Mouse (Mus musculus) cortical plate, adult 2 months (tissue): ENCODE data around the gene Fam20b.

ENCODE experiments used
- CTCF ChIP-seq: fragments of 200-500 bp; IDR thresholded peaks from 2 replicates; pipeline ENCODE4 v1.5.1; 2011; ENCODE audit warnings: mild to moderate bottlenecking, control low read depth, low read length; ENCODE audit not compliant: insufficient read depth; ENCODE audit errors: extremely low read depth
- POLR2A ChIP-seq: fragments of 200-500 bp; IDR thresholded peaks from 2 replicates; pipeline ENCODE4 v1.6.1; 2011; ENCODE audit warnings: mild to moderate bottlenecking, low read length, control low read depth; ENCODE audit not compliant: insufficient read depth; ENCODE audit errors: extremely low read depth

DNA sequence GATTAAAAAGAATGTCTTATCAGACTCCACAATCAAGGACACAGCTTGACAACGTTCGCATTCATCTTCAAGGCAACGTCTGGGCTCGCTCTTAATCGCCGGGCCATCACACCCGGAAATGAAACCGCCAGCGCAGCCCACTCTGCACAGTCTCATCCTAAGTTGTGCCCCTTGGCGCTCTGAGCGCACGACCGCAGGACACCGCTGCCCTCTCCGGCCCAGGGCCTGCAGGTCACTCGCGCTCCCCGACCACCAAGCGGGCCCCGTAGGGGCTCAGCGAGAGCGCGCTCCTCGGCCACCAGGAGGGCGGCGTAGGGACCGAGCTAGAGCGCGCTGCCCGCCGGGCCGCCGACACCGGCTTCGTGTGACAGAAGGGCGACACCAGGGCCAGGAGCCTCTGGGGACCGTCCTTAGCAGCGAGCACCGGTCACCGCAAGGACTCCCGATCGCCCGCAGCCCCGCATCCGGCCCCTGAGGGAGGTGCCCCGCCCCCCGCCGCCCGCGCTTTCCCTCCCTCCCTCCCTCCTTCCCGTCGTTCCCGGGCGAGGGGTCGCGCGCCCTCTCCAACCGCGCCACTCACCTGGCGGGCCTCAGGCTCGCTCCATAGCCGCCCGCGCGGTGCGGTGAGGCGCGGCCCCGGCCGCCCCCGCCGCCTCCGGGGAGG, 468 bp downstream of the Fam20b start:
- TF ChIP-seq CTCF (no peak), POLR2A (no peak)
